Mouse (Mus musculus) right cerebral cortex, adult 18-20 months (tissue): ENCODE results near the gene Gm10750.
"Not testable (repeated sequence)": the region's sequence is repeated elsewhere in the genome, so short reads cannot be mapped to it uniquely, and the experiment has no call there.

Source experiments
- DNase-seq: peaks from one replicate; pipeline ENCODE4 v3.0.0; 2022; ENCODE audit warnings: mixed read lengths

The Gm10750 gene

GRCm38 (mm10) chr2:149017137-149017536, at the start of gene Gm10750:
Gene Gm10750 (minus strand): TSS chr2:149017237.
- not testable (repeated sequence) for DNase-seq

DNA sequence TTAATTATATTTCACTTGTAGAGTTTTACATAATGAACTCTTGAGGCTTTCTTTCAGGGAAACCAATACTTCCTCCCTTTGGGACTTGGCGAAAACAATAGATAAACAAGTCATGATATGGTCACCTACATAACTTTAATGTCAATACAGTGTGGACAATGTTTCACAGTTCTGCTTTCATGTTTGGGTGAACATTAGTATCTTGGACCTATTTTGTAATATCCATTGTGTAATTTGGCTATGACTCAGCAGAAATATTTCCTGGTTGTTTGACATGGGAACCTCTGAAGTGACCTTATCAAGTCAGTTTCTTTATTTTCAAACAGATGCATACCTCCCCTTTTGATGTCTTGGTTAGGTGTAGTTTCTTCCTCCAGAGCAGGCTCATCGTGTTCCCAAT, 12.2 kb downstream of the Gm10750 start:
- DNase-seq = no peak

GRCm38 (mm10) chr2:149003151-149003550, 13.9 kb downstream of the Gm10750 start, which contains the start of gene Gm1330:
Gene Gm1330 (minus strand): TSS chr2:149003251.
- DNase-seq = no peak

- DNase-seq = no peak
Observed at GRCm38 (mm10) chr2:148995133-148995532, 21.9 kb downstream of the Gm10750 start.
